Mouse (Mus musculus) spleen, adult 2 months (tissue): Measurements from ENCODE around the gene Gle1.

Experiments
- CTCF ChIP-seq: fragments of 200-500 bp; IDR thresholded peaks from 2 replicates; pipeline ENCODE4 v1.5.1; 2011; ENCODE audit warnings: mild to moderate bottlenecking, inconsistent platforms; ENCODE audit not compliant: insufficient read depth, insufficient read length, insufficient replicate concordance; ENCODE audit errors: extremely low read depth
- POLR2A ChIP-seq: fragments of 200-500 bp; IDR thresholded peaks from 2 replicates; pipeline ENCODE4 v1.6.1; 2011; ENCODE audit warnings: low read depth, low read length, inconsistent platforms

- TF ChIP-seq POLR2A (no peak), CTCF (no peak)
Measured at GRCm38 (mm10) chr2:29966826-29967225, 31.6 kb downstream of the Gle1 start.
